In the genomic region with DNA sequence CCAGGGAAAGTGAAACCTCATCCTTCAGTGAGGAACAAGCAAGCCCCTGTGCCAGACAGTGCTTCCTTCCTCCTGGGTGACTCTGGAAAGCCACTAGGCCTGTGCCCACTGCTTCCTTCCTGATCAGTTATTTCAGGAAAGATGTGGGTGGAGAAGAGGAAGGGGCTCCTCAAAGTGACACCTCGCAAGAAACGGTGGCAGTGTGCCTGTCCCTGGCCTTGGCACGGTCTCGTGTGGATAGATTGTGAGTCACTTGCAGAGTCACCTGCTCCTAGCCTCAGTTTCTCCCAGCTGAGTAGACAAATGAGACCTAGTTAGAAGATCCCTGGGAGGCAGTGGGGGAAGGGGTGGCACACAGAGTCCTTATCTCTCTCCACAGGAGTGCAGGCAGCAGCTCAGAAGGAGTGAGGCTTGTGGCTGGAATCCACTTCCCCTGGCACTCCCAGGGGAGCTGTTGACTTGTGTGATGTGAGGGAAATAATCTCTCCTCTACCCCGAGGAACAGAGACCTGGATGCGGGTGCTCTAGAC, we compare ENCODE assay signal across 8 mouse cellular contexts. TPM values are rescaled to one million over a fixed set of nuclear protein-coding genes. Genes with fewer than 3 reads are reported as not detected.
DNase-seq lines count a peak whose midpoint lies in the region; ATAC-seq and TF ChIP-seq lines count a peak whose summit lies in the region.

No protein-coding gene starts in this region.

- no peak for DNase-seq in forebrain, embryonic 11.5 days (ENCODE audit: low spot score)
- peak; percentile 91 for DNase-seq in MEL (ENCODE audit: low read depth, low spot score)
- peak; percentile 78 to 80 for DNase-seq in heart, adult 18-20 months
- DNase-seq in right cerebral cortex, postnatal 14 days, result peak; percentile 24
- DNase-seq in layer of hippocampus, adult 9-10 months (ENCODE audit: low spot score), result no peak

- H3K27me3 ChIP-seq in forebrain, embryonic 11.5 days (ENCODE audit: control insufficient read depth, insufficient read depth, low read length), result no peaks in the 10 kb centered on the region
- H3K27me3 ChIP-seq in forebrain, embryonic 13.5 days, result no peaks in the 10 kb centered on the region
- no peaks in the 10 kb centered on the region for H3K27me3 ChIP-seq in MEL (ENCODE audit: control insufficient read depth in 1 of 2, insufficient read depth in 2 of 2, low read length in 2 of 2)
- H3K27me3 ChIP-seq in intestine, postnatal 0 days (replicated peaks; ENCODE audit: control insufficient read depth, insufficient read depth, low read length), result no peaks in the 10 kb centered on the region
- H3K27me3 ChIP-seq in liver, embryonic 15.5 days, result no peaks in the 10 kb centered on the region

- H3K4me3 ChIP-seq in forebrain, embryonic 11.5 days (ENCODE audit: low read depth, low read length), result no peak overlapping the region
- H3K4me3 ChIP-seq in forebrain, embryonic 13.5 days, result no peak overlapping the region
- peak overlapping the region; percentile 31 to 34 for H3K4me3 ChIP-seq in MEL (ENCODE audit: control insufficient read depth in 1 of 2, insufficient read depth in 1 of 2, low read depth in 2 of 2, low read length in 2 of 2)
- H3K4me3 ChIP-seq in intestine, postnatal 0 days (ENCODE audit: low read depth, low read length), result no peak overlapping the region
- H3K4me3 ChIP-seq in liver, embryonic 15.5 days (replicated peaks), result peak overlapping the region; percentile 47

- no peak for TF ChIP-seq CTCF in MEL (IDR thresholded peaks at IDR 0.05 in 2 of 3, conservative IDR thresholded peaks at IDR 0.05 in 1 of 3; ENCODE audit: control insufficient read depth in 1 of 3, insufficient read depth in 1 of 3, low read depth in 2 of 3, low read length in 3 of 3, poor library complexity in 1 of 3, severe bottlenecking in 1 of 3)
- no peak for TF ChIP-seq CTCF in intestine, postnatal 0 days (IDR thresholded peaks at IDR 0.05; ENCODE audit: low read depth)

- no peak for TF ChIP-seq RAD21 in MEL (IDR thresholded peaks at IDR 0.05; ENCODE audit: low read depth, low read length)

- ATAC-seq in forebrain, embryonic 11.5 days (replicated peaks; ENCODE audit: low FRiP score), result no peak
- ATAC-seq in forebrain, embryonic 13.5 days, result no peak
- ATAC-seq in intestine, postnatal 0 days, result 0 out of 2 replicates have a peak, but pooled peaks have one; percentile 22
- peak; percentile 95 for ATAC-seq in liver, embryonic 15.5 days (ENCODE audit: insufficient read depth)

- no peaks in the 10 kb centered on the region for H3K36me3 ChIP-seq in forebrain, embryonic 11.5 days (ENCODE audit: control insufficient read depth, insufficient read depth, low read length)
- peaks cover 15% of the 10 kb centered on the region for H3K36me3 ChIP-seq in forebrain, embryonic 13.5 days (ENCODE audit: poor library complexity, severe bottlenecking)
- H3K36me3 ChIP-seq in MEL (ENCODE audit: control insufficient read depth in 1 of 2, insufficient read depth in 2 of 2, low read length in 2 of 2), result peaks cover 0 to 39% of the 10 kb centered on the region in 2 experiments; a peak in 2 of 4 replicates
- no peaks in the 10 kb centered on the region; the same call in 1 of the 2 replicates for H3K36me3 ChIP-seq in intestine, postnatal 0 days (ENCODE audit: control insufficient read depth, insufficient read depth)
- H3K36me3 ChIP-seq in liver, embryonic 15.5 days (replicated peaks), result peaks cover 19% of the 10 kb centered on the region

- no peaks in the 10 kb centered on the region for H3K4me1 ChIP-seq in forebrain, embryonic 11.5 days (replicated peaks; ENCODE audit: control insufficient read depth, insufficient read depth, low read length)
- H3K4me1 ChIP-seq in forebrain, embryonic 13.5 days, result peaks cover 11% of the 10 kb centered on the region
- peaks cover 13 to 43% of the 10 kb centered on the region in 2 experiments for H3K4me1 ChIP-seq in MEL (ENCODE audit: control insufficient read depth in 1 of 2, insufficient read depth in 2 of 2, low read length in 2 of 2)
- no peaks in the 10 kb centered on the region for H3K4me1 ChIP-seq in intestine, postnatal 0 days (replicated peaks; ENCODE audit: control insufficient read depth, insufficient read depth, low read length)
- H3K4me1 ChIP-seq in liver, embryonic 15.5 days (replicated peaks), result peaks cover 100% of the 10 kb centered on the region

- H3K9ac ChIP-seq in forebrain, embryonic 11.5 days (ENCODE audit: low read length), result no peak overlapping the region
- no peak overlapping the region for H3K9ac ChIP-seq in forebrain, embryonic 13.5 days
- H3K9ac ChIP-seq in MEL (ENCODE audit: control insufficient read depth, low read depth, low read length, poor library complexity, severe bottlenecking), result peak overlapping the region; percentile 65
- no peak overlapping the region for H3K9ac ChIP-seq in intestine, postnatal 0 days (ENCODE audit: low read depth, low read length)
- peak overlapping the region; percentile 67 for H3K9ac ChIP-seq in liver, embryonic 15.5 days

- no peaks in the 10 kb centered on the region for H3K9me3 ChIP-seq in forebrain, embryonic 11.5 days (ENCODE audit: control insufficient read depth, low read length)
- no peaks in the 10 kb centered on the region for H3K9me3 ChIP-seq in forebrain, embryonic 13.5 days (replicated peaks)
- H3K9me3 ChIP-seq in MEL (replicated peaks; ENCODE audit: insufficient read depth, low read length), result no peaks in the 10 kb centered on the region
- no peaks in the 10 kb centered on the region for H3K9me3 ChIP-seq in intestine, postnatal 0 days (ENCODE audit: control insufficient read depth)
- no peaks in the 10 kb centered on the region for H3K9me3 ChIP-seq in liver, embryonic 15.5 days (replicated peaks)

- TF ChIP-seq EP300 in MEL (IDR thresholded peaks at IDR 0.05; ENCODE audit: low read depth in 1 of 2, low read length in 2 of 2), result peak; percentile 75 to 85

- H3K27ac ChIP-seq in forebrain, embryonic 11.5 days (ENCODE audit: low read depth, low read length), result peak overlapping the region; percentile 13; the same call in 1 of the 2 replicates
- no peak overlapping the region for H3K27ac ChIP-seq in forebrain, embryonic 13.5 days
- peak overlapping the region; percentile 99 for H3K27ac ChIP-seq in MEL (ENCODE audit: control insufficient read depth, low read depth, low read length)
- H3K27ac ChIP-seq in intestine, postnatal 0 days (ENCODE audit: low read depth, low read length), result 0 out of 2 replicates have a peak overlapping the region, but pooled peaks have one; percentile 35
- peak overlapping the region; percentile 99 for H3K27ac ChIP-seq in liver, embryonic 15.5 days (replicated peaks)

- H3K4me2 ChIP-seq in forebrain, embryonic 11.5 days (ENCODE audit: low read depth, low read length, severe bottlenecking), result no peak overlapping the region
- no peak overlapping the region for H3K4me2 ChIP-seq in forebrain, embryonic 13.5 days
- H3K4me2 ChIP-seq in intestine, postnatal 0 days (replicated peaks; ENCODE audit: low read depth), result no peak overlapping the region
- H3K4me2 ChIP-seq in liver, embryonic 15.5 days, result peak overlapping the region; percentile 86

- peak; percentile 31 to 56; a peak in 1 of 4 replicates for TF ChIP-seq POLR2A in MEL (IDR thresholded peaks at IDR 0.05; ENCODE audit: control insufficient read depth in 1 of 2, insufficient read depth in 1 of 2, low read depth in 1 of 2, low read length in 2 of 2, poor library complexity in 1 of 2)

- no peaks in the 10 kb centered on the region for H3K79me2 ChIP-seq in MEL (ENCODE audit: control insufficient read depth, insufficient read depth, low read length, poor library complexity)

- 84% methylated on average over 6 of the region's 6 CpGs for WGBS in forebrain, embryonic 11.5 days
- 86% methylated on average over 6 of the region's 6 CpGs for WGBS in forebrain, embryonic 13.5 days
- WGBS in intestine, postnatal 0 days, result 50% methylated on average over 6 of the region's 6 CpGs
- 4% methylated on average over 6 of the region's 6 CpGs for WGBS in liver, embryonic 15.5 days (ENCODE audit: insufficient replicate concordance)

RNA-seq across cellular contexts. Expression of a gene that starts 35.0 kb away (rescaled TPM):
- 4.6 and 5.5 TPM in 2 replicates for polyA plus RNA-seq in forebrain, embryonic 11.5 days (2014; fragmentation: Nextera tagmentation; extraction: Ambion mirVana)
- polyA plus RNA-seq in forebrain, embryonic 13.5 days (2015; fragmentation: Nextera tagmentation; extraction: Ambion mirVana), result 4.4 and 4.8 TPM in 2 replicates
- total RNA-seq in MEL (2012; rRNA removed), result not detected in 2 replicates
- polyA plus RNA-seq in MEL (2012; ENCODE audit: insufficient read depth in 1 of 2, insufficient read length in 2 of 2, low read depth in 1 of 2, low replicate concordance in 2 of 2, missing spikeins in 1 of 2), result under 1 TPM in 1 of 2 experiments, not detected in 1; 0.17 TPM
- 10 to 100 TPM; 11.9 to 15.2 TPM for total RNA-seq in heart, adult 18-20 months (2021)
- polyA plus RNA-seq in intestine, postnatal 0 days (2015; fragmentation: Nextera tagmentation; extraction: Ambion mirVana), result 9.3 and 9.5 TPM in 2 replicates
- 1.0 and 1.1 TPM in 2 replicates for polyA plus RNA-seq in liver, embryonic 15.5 days (2015; fragmentation: Nextera tagmentation; extraction: Ambion mirVana)

RNA-seq across cellular contexts. Expression of a gene that starts 42.6 kb away (rescaled TPM):
- polyA plus RNA-seq in forebrain, embryonic 11.5 days (2014; fragmentation: Nextera tagmentation; extraction: Ambion mirVana), result 135 and 140 TPM in 2 replicates
- 155 and 164 TPM in 2 replicates for polyA plus RNA-seq in forebrain, embryonic 13.5 days (2015; fragmentation: Nextera tagmentation; extraction: Ambion mirVana)
- 4.8 and 6.5 TPM in 2 replicates for total RNA-seq in MEL (2012; rRNA removed)
- 10 to 100 TPM in 1 of 2 experiments, not detected in 1; 23.9 TPM for polyA plus RNA-seq in MEL (2012; ENCODE audit: insufficient read depth in 1 of 2, insufficient read length in 2 of 2, low read depth in 1 of 2, low replicate concordance in 2 of 2, missing spikeins in 1 of 2)
- 100 to 1,000 TPM in 1 of 2 experiments, 10 to 100 TPM in 1; 77.8 to 111 TPM for total RNA-seq in heart, adult 18-20 months (2021)
- polyA plus RNA-seq in intestine, postnatal 0 days (2015; fragmentation: Nextera tagmentation; extraction: Ambion mirVana), result 58.5 and 62.5 TPM in 2 replicates
- polyA plus RNA-seq in liver, embryonic 15.5 days (2015; fragmentation: Nextera tagmentation; extraction: Ambion mirVana), result 209 and 237 TPM in 2 replicates

RNA-seq across cellular contexts. Expression of a gene that starts 52.9 kb away (rescaled TPM):
- polyA plus RNA-seq in forebrain, embryonic 11.5 days (2014; fragmentation: Nextera tagmentation; extraction: Ambion mirVana), result 51.1 and 53.1 TPM in 2 replicates
- 25.8 and 26.1 TPM in 2 replicates for polyA plus RNA-seq in forebrain, embryonic 13.5 days (2015; fragmentation: Nextera tagmentation; extraction: Ambion mirVana)
- total RNA-seq in MEL (2012; rRNA removed), result 59.8 and 102 TPM in 2 replicates
- 100 to 1,000 TPM in 1 of 2 experiments, not detected in 1; 486 TPM for polyA plus RNA-seq in MEL (2012; ENCODE audit: insufficient read depth in 1 of 2, insufficient read length in 2 of 2, low read depth in 1 of 2, low replicate concordance in 2 of 2, missing spikeins in 1 of 2)
- total RNA-seq in heart, adult 18-20 months (2021), result 10 to 100 TPM; 63.7 to 75.1 TPM
- 76.1 and 92.4 TPM in 2 replicates for polyA plus RNA-seq in intestine, postnatal 0 days (2015; fragmentation: Nextera tagmentation; extraction: Ambion mirVana)
- polyA plus RNA-seq in liver, embryonic 15.5 days (2015; fragmentation: Nextera tagmentation; extraction: Ambion mirVana), result 20.5 and 20.9 TPM in 2 replicates

RNA-seq across cellular contexts. Expression of a gene that starts 58.8 kb away (rescaled TPM):
- polyA plus RNA-seq in forebrain, embryonic 11.5 days (2014; fragmentation: Nextera tagmentation; extraction: Ambion mirVana), result 168 and 185 TPM in 2 replicates
- 102 and 103 TPM in 2 replicates for polyA plus RNA-seq in forebrain, embryonic 13.5 days (2015; fragmentation: Nextera tagmentation; extraction: Ambion mirVana)
- total RNA-seq in MEL (2012; rRNA removed), result 59.3 and 68.3 TPM in 2 replicates
- polyA plus RNA-seq in MEL (2012; ENCODE audit: insufficient read depth in 1 of 2, insufficient read length in 2 of 2, low read depth in 1 of 2, low replicate concordance in 2 of 2, missing spikeins in 1 of 2), result 100 to 1,000 TPM in 1 of 2 experiments, not detected in 1; 131 TPM
- 1 to 10 TPM in 1 of 2 experiments, under 1 TPM in 1; 0.90 to 1.0 TPM for total RNA-seq in heart, adult 18-20 months (2021)
- polyA plus RNA-seq in intestine, postnatal 0 days (2015; fragmentation: Nextera tagmentation; extraction: Ambion mirVana), result 15.3 and 16.1 TPM in 2 replicates
- 52.8 and 59.4 TPM in 2 replicates for polyA plus RNA-seq in liver, embryonic 15.5 days (2015; fragmentation: Nextera tagmentation; extraction: Ambion mirVana)

Comparison
In these comparisons a context has a peak if more than half of its experiments do, and no peak if none do; other contexts are left out.
1. ATAC-seq: peak in intestine, postnatal 0 days (single experiment) and liver, embryonic 15.5 days (single experiment); none in forebrain, embryonic 11.5 days (single experiment) and forebrain, embryonic 13.5 days (single experiment).
2. DNase-seq: peak in MEL (single experiment), heart, adult 18-20 months (2 of 2) and right cerebral cortex, postnatal 14 days (single experiment); none in forebrain, embryonic 11.5 days (single experiment) and layer of hippocampus, adult 9-10 months (single experiment).
3. H3K4me3 ChIP-seq: peak in MEL (2 of 2) and liver, embryonic 15.5 days (single experiment); none in forebrain, embryonic 11.5 days (single experiment), forebrain, embryonic 13.5 days (single experiment) and intestine, postnatal 0 days (single experiment).
4. H3K9ac ChIP-seq: peak in MEL (single experiment) and liver, embryonic 15.5 days (single experiment); none in forebrain, embryonic 11.5 days (single experiment), forebrain, embryonic 13.5 days (single experiment) and intestine, postnatal 0 days (single experiment).